Mouse (Mus musculus): ENCODE data around the gene Mkrn2. TPM values are rescaled to one million over a fixed set of nuclear protein-coding genes. Genes with fewer than 3 reads are reported as not detected.

Gene Mkrn2
- polyA plus RNA-seq, 1 experiment from 2014 or later: 11.6 TPM

DNA sequence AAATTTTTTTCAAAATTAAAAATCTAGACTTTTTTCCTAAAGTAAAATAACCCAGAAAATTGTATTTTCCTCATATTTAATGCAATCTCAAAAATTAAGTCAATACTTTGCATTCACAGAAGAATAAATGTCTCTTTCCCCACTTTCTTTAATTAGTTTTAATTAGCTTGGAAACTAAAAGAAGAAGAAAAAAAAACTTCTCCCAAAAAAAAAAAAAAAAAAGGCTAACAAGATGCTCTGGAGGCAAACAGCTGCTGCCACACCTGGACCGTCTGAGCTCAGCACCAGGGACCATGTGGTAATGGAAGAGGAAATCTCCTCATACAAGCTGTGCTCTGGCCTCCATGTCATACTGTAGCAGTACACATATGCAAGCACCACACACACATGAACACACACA lies 41.6 kb downstream of the Mkrn2 start:
- Histone ChIP-seq H3K4me2 (ENCODE audit: low read depth, low read length) (no peak overlapping the region), H3K4me3 (ENCODE audit: low read depth, low read length) (no peak overlapping the region), H3K27me3 (ENCODE audit: insufficient read depth, low read length) (no peaks in the 10 kb centered on the region), H3K9ac (replicated peaks) (no peak overlapping the region), H3K4me1 (ENCODE audit: insufficient read depth) (peaks cover 7% of the 10 kb centered on the region), H3K9me3 (ENCODE audit: low read length) (no peaks in the 10 kb centered on the region), H3K27ac (ENCODE audit: low read depth) (no peak overlapping the region), H3K36me3 (replicated peaks; ENCODE audit: insufficient read depth, low read length) (peaks cover 31% of the 10 kb centered on the region)
- WGBS (ENCODE audit: insufficient replicate concordance): 70% methylated on average over 1 of the region's 1 CpGs
- no peak for DNase-seq
- no peak for TF ChIP-seq CTCF (IDR thresholded peaks at IDR 0.05; ENCODE audit: low read depth)
- TF ChIP-seq EP300 (IDR thresholded peaks at IDR 0.05; ENCODE audit: low read depth): no peak
- ATAC-seq: no peak

DNA sequence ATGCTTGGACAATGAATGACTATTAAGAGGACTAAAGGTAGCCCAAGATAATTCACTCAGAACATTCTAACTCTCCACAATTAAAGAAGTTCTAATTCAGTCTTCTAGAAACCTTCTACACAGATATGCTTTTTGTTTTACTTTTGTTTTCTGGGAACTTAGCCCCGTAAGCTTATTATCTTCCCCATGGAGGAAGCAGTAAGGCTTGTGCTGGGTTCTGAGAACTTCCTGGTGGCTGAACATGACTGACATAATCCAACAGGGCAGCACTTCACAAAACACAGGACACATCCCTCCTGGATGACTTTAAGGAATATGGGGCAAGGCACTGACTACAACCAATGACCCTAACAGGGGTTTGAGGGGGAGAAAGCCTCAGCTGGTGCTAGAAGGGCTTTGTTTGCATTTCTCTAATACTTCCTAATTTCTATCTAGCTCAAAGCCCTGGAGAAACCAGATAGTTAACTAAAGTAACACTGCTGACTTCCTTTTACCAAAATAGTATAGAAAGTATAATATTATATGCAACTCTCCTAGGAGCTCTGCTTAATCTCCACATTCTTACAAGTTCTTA lies 48.2 kb downstream of the Mkrn2 start:
- H3K4me3 ChIP-seq (ENCODE audit: low read depth, low read length): 0 out of 2 replicates have a peak overlapping the region, but pooled peaks have one; percentile 3

DNA sequence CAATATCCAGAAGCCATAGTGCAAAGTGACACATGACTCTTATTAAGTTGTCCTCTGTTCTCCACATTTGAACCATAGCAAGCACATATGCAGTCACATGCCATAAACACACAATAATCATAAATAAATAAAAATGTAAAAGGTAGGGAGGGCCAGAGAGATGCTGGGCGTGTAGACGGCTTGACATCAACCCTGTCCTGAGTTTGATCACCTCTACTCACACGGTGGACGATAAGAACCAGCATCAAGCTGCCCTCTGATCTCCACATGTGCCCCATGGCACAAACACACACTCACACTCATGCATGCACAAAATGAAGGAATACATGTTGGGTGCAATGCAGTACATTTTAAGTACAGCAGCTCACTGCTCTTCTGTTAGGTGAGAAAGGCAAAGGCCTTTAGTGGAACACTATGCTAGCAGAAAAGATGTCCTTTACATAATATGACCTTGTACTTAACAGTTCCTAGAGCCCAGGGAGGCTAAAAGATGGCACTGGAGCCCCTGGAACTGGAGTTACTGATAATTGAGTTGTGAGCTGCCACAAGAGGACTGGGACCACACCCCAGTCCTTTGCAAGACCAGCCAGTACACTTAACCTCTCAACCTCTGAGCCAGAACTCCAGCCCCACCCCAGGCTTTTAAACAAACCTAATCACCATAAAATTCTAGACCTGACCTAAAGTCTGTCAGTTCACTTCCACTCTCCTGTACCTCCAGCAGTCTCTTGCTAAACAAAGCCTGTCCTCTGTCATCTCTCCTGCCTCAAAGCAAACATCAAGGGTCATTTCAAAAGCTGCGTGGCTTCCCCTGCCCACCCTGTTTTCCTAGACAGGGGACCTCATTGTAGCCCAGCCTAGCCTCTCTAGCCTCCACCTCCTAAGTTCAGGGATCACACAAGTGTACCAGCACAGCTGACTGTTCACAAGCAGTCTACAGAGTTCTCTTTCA lies 49.0 kb downstream of the Mkrn2 start:
- DNase-seq: peak; percentile 34
- peak overlapping the region; percentile 55 for H3K4me2 ChIP-seq (ENCODE audit: low read depth, low read length)
- H3K27me3 ChIP-seq (ENCODE audit: insufficient read depth, low read length): no peaks in the 10 kb centered on the region
- H3K9me3 ChIP-seq (ENCODE audit: low read length): no peaks in the 10 kb centered on the region
- H3K27ac ChIP-seq (ENCODE audit: low read depth): peak overlapping the region; percentile 87
- TF ChIP-seq EP300 (IDR thresholded peaks at IDR 0.05; ENCODE audit: low read depth) (no peak), CTCF (IDR thresholded peaks at IDR 0.05; ENCODE audit: low read depth) (no peak)
- H3K36me3 ChIP-seq (replicated peaks; ENCODE audit: insufficient read depth, low read length): no peaks in the 10 kb centered on the region; the same call in 1 of the 2 replicates
- WGBS (ENCODE audit: insufficient replicate concordance): 32% methylated on average over 5 of the region's 5 CpGs
- no peak overlapping the region for H3K4me3 ChIP-seq (ENCODE audit: low read depth, low read length)
- H3K9ac ChIP-seq (replicated peaks): peak overlapping the region; percentile 30; the same call in 1 of the 2 replicates
- H3K4me1 ChIP-seq (ENCODE audit: insufficient read depth): peaks cover 59% of the 10 kb centered on the region
- ATAC-seq: peak; percentile 84

More for the DNA sequence above, 48.2 kb downstream of the Mkrn2 start:
- WGBS (ENCODE audit: insufficient replicate concordance): 20% methylated on average over 1 of the region's 1 CpGs
- no peaks in the 10 kb centered on the region for H3K27me3 ChIP-seq (ENCODE audit: insufficient read depth, low read length)
- peaks cover 51% of the 10 kb centered on the region for H3K4me1 ChIP-seq (ENCODE audit: insufficient read depth)
- ATAC-seq (0 out of 2 replicates have a peak, but pooled peaks have one; percentile 4), DNase-seq (no peak)
- no peaks in the 10 kb centered on the region; the same call in 1 of the 2 replicates for H3K36me3 ChIP-seq (replicated peaks; ENCODE audit: insufficient read depth, low read length)
- H3K4me2 ChIP-seq (ENCODE audit: low read depth, low read length): peak overlapping the region; percentile 55
- TF ChIP-seq EP300 (IDR thresholded peaks at IDR 0.05; ENCODE audit: low read depth) (no peak), CTCF (IDR thresholded peaks at IDR 0.05; ENCODE audit: low read depth) (no peak)
- peak overlapping the region; percentile 33 for H3K9ac ChIP-seq (replicated peaks)
- peak overlapping the region; percentile 87 for H3K27ac ChIP-seq (ENCODE audit: low read depth)
- no peaks in the 10 kb centered on the region for H3K9me3 ChIP-seq (ENCODE audit: low read length)

DNA sequence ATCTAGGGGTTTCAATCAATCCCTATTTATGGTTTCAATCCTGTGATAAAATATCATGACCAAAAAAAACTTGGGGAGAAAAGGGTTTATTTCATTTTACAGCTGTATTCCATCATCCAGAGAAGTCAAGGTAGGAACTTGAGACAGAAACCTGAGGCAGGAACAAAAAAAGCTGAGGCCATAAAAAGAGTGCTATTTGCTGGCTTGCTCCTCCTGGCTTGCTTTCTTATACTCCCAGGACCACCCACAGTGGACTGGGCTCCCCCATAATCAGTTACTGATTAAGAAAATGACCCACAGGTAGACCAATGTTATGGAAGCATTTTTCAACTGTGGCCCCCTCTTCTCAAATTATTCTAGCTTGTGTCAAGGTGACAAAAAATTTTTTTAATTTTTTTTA lies 50.0 kb downstream of the Mkrn2 start:
- Histone ChIP-seq H3K4me2 (ENCODE audit: low read depth, low read length) (no peak overlapping the region), H3K9ac (replicated peaks) (no peak overlapping the region), H3K4me3 (ENCODE audit: low read depth, low read length) (no peak overlapping the region), H3K27me3 (ENCODE audit: insufficient read depth, low read length) (no peaks in the 10 kb centered on the region), H3K27ac (ENCODE audit: low read depth) (peak overlapping the region; percentile 87), H3K9me3 (ENCODE audit: low read length) (no peaks in the 10 kb centered on the region), H3K4me1 (ENCODE audit: insufficient read depth) (peaks cover 68% of the 10 kb centered on the region), H3K36me3 (replicated peaks; ENCODE audit: insufficient read depth, low read length) (no peaks in the 10 kb centered on the region; the same call in 1 of the 2 replicates)
- no peak for TF ChIP-seq CTCF (IDR thresholded peaks at IDR 0.05; ENCODE audit: low read depth)
- no peak for TF ChIP-seq EP300 (IDR thresholded peaks at IDR 0.05; ENCODE audit: low read depth)
- no peak for ATAC-seq
- DNase-seq: no peak

DNA sequence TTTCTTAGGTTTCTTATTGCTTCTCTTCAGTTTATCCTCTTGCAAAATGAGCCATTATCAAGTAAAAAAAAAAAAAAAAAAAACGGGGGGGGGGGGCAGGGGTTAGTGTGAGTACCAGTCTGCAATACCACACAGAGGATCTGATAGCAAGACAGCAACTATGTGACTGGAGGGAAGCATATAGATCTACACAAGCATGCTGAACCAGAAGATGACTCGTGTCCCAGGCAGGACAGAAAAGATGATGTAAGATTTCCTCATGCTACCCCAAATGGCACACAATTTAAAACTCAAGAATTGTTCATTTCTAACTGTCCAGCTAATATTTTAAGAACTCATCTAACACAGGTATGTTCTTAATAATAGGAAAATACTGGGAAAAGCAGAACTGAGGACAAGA lies 52.2 kb downstream of the Mkrn2 start:
- ATAC-seq (no peak), DNase-seq (no peak)
- no peak overlapping the region for H3K4me2 ChIP-seq (ENCODE audit: low read depth, low read length)
- no peak overlapping the region for H3K9ac ChIP-seq (replicated peaks)
- peaks cover 65% of the 10 kb centered on the region for H3K4me1 ChIP-seq (ENCODE audit: insufficient read depth)
- H3K27ac ChIP-seq (ENCODE audit: low read depth): peak overlapping the region; percentile 63; the same call in 1 of the 2 replicates
- H3K36me3 ChIP-seq (replicated peaks; ENCODE audit: insufficient read depth, low read length): no peaks in the 10 kb centered on the region; the same call in 1 of the 2 replicates
- no peaks in the 10 kb centered on the region for H3K9me3 ChIP-seq (ENCODE audit: low read length)
- WGBS (ENCODE audit: insufficient replicate concordance): 9% methylated on average over 2 of the region's 2 CpGs
- no peaks in the 10 kb centered on the region for H3K27me3 ChIP-seq (ENCODE audit: insufficient read depth, low read length)
- H3K4me3 ChIP-seq (ENCODE audit: low read depth, low read length): no peak overlapping the region
- TF ChIP-seq EP300 (IDR thresholded peaks at IDR 0.05; ENCODE audit: low read depth): no peak
- TF ChIP-seq CTCF (IDR thresholded peaks at IDR 0.05; ENCODE audit: low read depth): no peak

DNA sequence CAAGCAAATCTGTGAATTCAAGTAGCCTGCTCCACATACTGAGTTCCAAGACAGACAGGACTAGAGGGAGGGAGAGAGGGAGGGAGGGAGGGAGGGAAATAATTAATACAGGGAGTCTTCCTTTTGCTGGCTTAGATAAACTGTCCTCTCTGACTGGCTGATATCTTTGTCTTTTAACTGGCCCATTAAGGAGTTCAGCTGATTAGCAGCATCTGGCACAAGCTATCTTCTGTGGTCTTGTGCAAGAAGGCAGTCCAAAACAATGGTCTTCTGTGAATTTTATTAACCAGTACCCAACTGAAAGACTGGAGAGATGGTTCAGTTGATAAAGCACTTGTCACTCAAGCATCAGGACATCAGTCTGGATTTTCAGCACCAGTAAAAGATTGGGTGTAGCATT lies 57.1 kb downstream of the Mkrn2 start:
- Histone ChIP-seq H3K4me1 (ENCODE audit: insufficient read depth) (peaks cover 44% of the 10 kb centered on the region), H3K36me3 (replicated peaks; ENCODE audit: insufficient read depth, low read length) (no peaks in the 10 kb centered on the region; the same call in 1 of the 2 replicates), H3K4me3 (ENCODE audit: low read depth, low read length) (no peak overlapping the region), H3K27ac (ENCODE audit: low read depth) (no peak overlapping the region), H3K4me2 (ENCODE audit: low read depth, low read length) (no peak overlapping the region; the same call in 1 of the 2 replicates), H3K9ac (replicated peaks) (no peak overlapping the region), H3K27me3 (ENCODE audit: insufficient read depth, low read length) (no peaks in the 10 kb centered on the region), H3K9me3 (ENCODE audit: low read length) (no peaks in the 10 kb centered on the region)
- peak; percentile 56 for ATAC-seq
- DNase-seq: no peak
- no peak for TF ChIP-seq CTCF (IDR thresholded peaks at IDR 0.05; ENCODE audit: low read depth)
- TF ChIP-seq EP300 (IDR thresholded peaks at IDR 0.05; ENCODE audit: low read depth): peak; percentile 74; the same call in 1 of the 2 replicates

Measured in liver, postnatal 0 days (tissue).